30 mouse cellular contexts compared by ENCODE assay signal in genomic region chr13:102250884-102251283, GRCm38 (mm10).
DNase-seq lines count a peak whose midpoint lies in the region; ATAC-seq lines count a peak whose summit lies in the region.
"Had no signal": no experiment of that assay in that cellular context is flagged by ENCODE, and none has a peak within 500 bp of the region (broad histone marks: within the 10 kb centered on the region; RNA-seq: fewer than 3 reads in every experiment).

No protein-coding gene starts in this region.

- no peaks in the 10 kb centered on the region for H3K27me3 ChIP-seq in kidney, embryonic 15.5 days
- no peaks in the 10 kb centered on the region for H3K27me3 ChIP-seq in neural tube, embryonic 12.5 days (replicated peaks)
- H3K27me3 ChIP-seq in neural tube, embryonic 15.5 days (replicated peaks), result no peaks in the 10 kb centered on the region
- H3K27me3 ChIP-seq in neural tube, embryonic 14.5 days (ENCODE audit: control insufficient read depth, insufficient read depth, low read length), result no peaks in the 10 kb centered on the region
- H3K27me3 ChIP-seq: CH12.LX; embryonic facial prominence, embryonic 13.5 days; forebrain, embryonic 12.5 days; heart, embryonic 12.5 days; heart, embryonic 15.5 days; hindbrain, embryonic 13.5 days had no signal

- no peak for DNase-seq in kidney, postnatal 25 days
- no peak for DNase-seq in frontal cortex, postnatal 14 days (ENCODE audit: low spot score in 2 of 2)
- DNase-seq: adrenal gland, adult 2 months; adrenal gland, postnatal 14 days; B cell, adult 2 months; cerebellum, adult 11-12 months; cerebellum, adult 8-10 months; cerebellum, postnatal 10 days; cerebellum, postnatal 36 days; embryo, embryonic 11 days; forebrain, postnatal 0 days; gastrocnemius, postnatal 25 days; heart, adult 18-20 months; heart, postnatal 10 days; heart, postnatal 36 days had no signal

- no peak overlapping the region for H3K4me3 ChIP-seq in kidney, embryonic 15.5 days (replicated peaks)
- no peak overlapping the region for H3K4me3 ChIP-seq in neural tube, embryonic 12.5 days
- H3K4me3 ChIP-seq in neural tube, embryonic 15.5 days (replicated peaks), result no peak overlapping the region
- H3K4me3 ChIP-seq in neural tube, embryonic 14.5 days (ENCODE audit: low read depth, low read length), result no peak overlapping the region
- H3K4me3 ChIP-seq: embryonic facial prominence, embryonic 10.5 days; embryonic facial prominence, embryonic 13.5 days; erythroblast, embryonic 14.5 days; forebrain, embryonic 12.5 days; heart, embryonic 12.5 days; heart, embryonic 15.5 days; hindbrain, embryonic 10.5 days; hindbrain, embryonic 13.5 days had no signal

- H3K27ac ChIP-seq in kidney, embryonic 15.5 days, result no peak overlapping the region
- no peak overlapping the region for H3K27ac ChIP-seq in neural tube, embryonic 12.5 days
- H3K27ac ChIP-seq in neural tube, embryonic 15.5 days (replicated peaks), result no peak overlapping the region
- H3K27ac ChIP-seq in neural tube, embryonic 14.5 days (ENCODE audit: low read depth, low read length), result no peak overlapping the region
- H3K27ac ChIP-seq: embryonic facial prominence, embryonic 10.5 days; embryonic facial prominence, embryonic 13.5 days; forebrain, embryonic 12.5 days; heart, embryonic 15.5 days; hindbrain, embryonic 10.5 days; hindbrain, embryonic 13.5 days had no signal

- 0 out of 2 replicates have a peak, but pooled peaks have one; percentile 40 for ATAC-seq in kidney, embryonic 15.5 days (replicated peaks; ENCODE audit: low FRiP score)
- ATAC-seq in neural tube, embryonic 12.5 days (ENCODE audit: low FRiP score, low read depth), result peak; percentile 71; the same call in 1 of the 2 replicates
- no peak for ATAC-seq in neural tube, embryonic 15.5 days (ENCODE audit: low FRiP score)
- peak; percentile 73; the same call in 1 of the 2 replicates for ATAC-seq in neural tube, embryonic 14.5 days (ENCODE audit: low read depth)
- ATAC-seq: forebrain, postnatal 0 days; hindbrain, embryonic 16.5 days had no signal

- H3K36me3 ChIP-seq in kidney, embryonic 15.5 days, result no peaks in the 10 kb centered on the region
- no peaks in the 10 kb centered on the region for H3K36me3 ChIP-seq in neural tube, embryonic 12.5 days
- no peaks in the 10 kb centered on the region for H3K36me3 ChIP-seq in neural tube, embryonic 15.5 days
- H3K36me3 ChIP-seq in neural tube, embryonic 14.5 days (ENCODE audit: control insufficient read depth, insufficient read depth, low read length), result no peaks in the 10 kb centered on the region
- H3K36me3 ChIP-seq: embryonic facial prominence, embryonic 10.5 days; embryonic facial prominence, embryonic 13.5 days; forebrain, embryonic 12.5 days; G1E; heart, embryonic 12.5 days; heart, embryonic 15.5 days; hindbrain, embryonic 10.5 days; hindbrain, embryonic 13.5 days had no signal

- no peaks in the 10 kb centered on the region for H3K9me3 ChIP-seq in kidney, embryonic 15.5 days (replicated peaks)
- no peaks in the 10 kb centered on the region for H3K9me3 ChIP-seq in neural tube, embryonic 12.5 days
- H3K9me3 ChIP-seq in neural tube, embryonic 15.5 days (replicated peaks), result no peaks in the 10 kb centered on the region
- H3K9me3 ChIP-seq in neural tube, embryonic 14.5 days (ENCODE audit: control insufficient read depth, low read length), result no peaks in the 10 kb centered on the region
- H3K9me3 ChIP-seq: embryonic facial prominence, embryonic 10.5 days; embryonic facial prominence, embryonic 13.5 days; forebrain, embryonic 12.5 days; G1E; heart, embryonic 12.5 days; heart, embryonic 15.5 days; hindbrain, embryonic 10.5 days; hindbrain, embryonic 13.5 days had no signal

- 72% methylated on average over 2 of the region's 2 CpGs for WGBS in kidney, embryonic 15.5 days
- 24% methylated on average over 2 of the region's 2 CpGs for WGBS in neural tube, embryonic 12.5 days
- 24% methylated on average over 2 of the region's 2 CpGs for WGBS in neural tube, embryonic 15.5 days
- WGBS in neural tube, embryonic 14.5 days, result 21% methylated on average over 2 of the region's 2 CpGs

- no peaks in the 10 kb centered on the region for H3K4me1 ChIP-seq in kidney, embryonic 15.5 days
- H3K4me1 ChIP-seq in neural tube, embryonic 12.5 days, result peaks cover 5% of the 10 kb centered on the region; the same call in 1 of the 2 replicates
- peaks cover 4% of the 10 kb centered on the region; the same call in 1 of the 2 replicates for H3K4me1 ChIP-seq in neural tube, embryonic 15.5 days
- H3K4me1 ChIP-seq in neural tube, embryonic 14.5 days (ENCODE audit: control insufficient read depth, insufficient read depth, low read length), result no peaks in the 10 kb centered on the region
- H3K4me1 ChIP-seq: embryonic facial prominence, embryonic 13.5 days; heart, embryonic 12.5 days; heart, embryonic 15.5 days; hindbrain, embryonic 10.5 days; hindbrain, embryonic 13.5 days had no signal

- H3K9ac ChIP-seq in kidney, embryonic 15.5 days, result no peak overlapping the region
- H3K9ac ChIP-seq in neural tube, embryonic 12.5 days, result no peak overlapping the region
- no peak overlapping the region for H3K9ac ChIP-seq in neural tube, embryonic 15.5 days (replicated peaks)
- no peak overlapping the region for H3K9ac ChIP-seq in neural tube, embryonic 14.5 days (replicated peaks; ENCODE audit: low read depth, low read length)
- H3K9ac ChIP-seq: embryonic facial prominence, embryonic 13.5 days; forebrain, embryonic 12.5 days; forebrain, postnatal 0 days; heart, embryonic 12.5 days; heart, embryonic 15.5 days; hindbrain, embryonic 13.5 days had no signal

- H3K4me2 ChIP-seq in kidney, embryonic 15.5 days, result no peak overlapping the region
- no peak overlapping the region for H3K4me2 ChIP-seq in neural tube, embryonic 12.5 days (replicated peaks)
- H3K4me2 ChIP-seq in neural tube, embryonic 15.5 days, result no peak overlapping the region
- H3K4me2 ChIP-seq in neural tube, embryonic 14.5 days (ENCODE audit: low read depth, low read length), result no peak overlapping the region
- H3K4me2 ChIP-seq: embryonic facial prominence, embryonic 13.5 days; forebrain, embryonic 12.5 days; heart, embryonic 12.5 days; heart, embryonic 15.5 days; hindbrain, embryonic 13.5 days had no signal
